Mouse (Mus musculus) hindbrain, postnatal 0 days (tissue): ENCODE results near the gene Spata31d1b. TPM values are rescaled to one million over a fixed set of nuclear protein-coding genes. Genes with fewer than 3 reads are reported as not detected.

Source experiments
- ATAC-seq: fragments of 200-750 bp; cut with Nextera tagmentation; 2 replicates; pipeline ENCODE4 v1.8.0; 2017; ENCODE audit warnings: mild to moderate bottlenecking, moderate TSS enrichment, moderate library complexity
- DNase-seq: peaks from one replicate; pipeline ENCODE4 v3.0.0-alpha.2; 2015; ENCODE audit warnings: low spot score
- H3K27ac ChIP-seq: fragments of 300-500 bp; sonication (generic); 2 replicates; pipeline ENCODE4 v1.5.1; 2014; ENCODE audit warnings: mild to moderate bottlenecking
- H3K27me3 ChIP-seq: fragments of 300-500 bp; sonication (generic); 2 replicates; pipeline ENCODE4 v1.6.1; 2014; ENCODE audit warnings: low read length, mixed read lengths; ENCODE audit not compliant: insufficient read depth
- H3K36me3 ChIP-seq: fragments of 300-500 bp; sonication (generic); 2 replicates; pipeline ENCODE4 v1.6.1; 2014; ENCODE audit warnings: low read length, mixed read lengths; ENCODE audit not compliant: insufficient read depth
- H3K4me1 ChIP-seq: fragments of 300-500 bp; sonication (generic); 2 replicates; pipeline ENCODE4 v1.6.1; 2014; ENCODE audit warnings: antibody characterized with exemption, low read length, mixed read lengths; ENCODE audit not compliant: insufficient read depth
- H3K4me2 ChIP-seq: fragments of 300-500 bp; sonication (generic); 2 replicates; pipeline ENCODE4 v1.6.1; 2014; ENCODE audit warnings: low read depth, mild to moderate bottlenecking, low read length, moderate library complexity, mixed read lengths
- H3K4me3 ChIP-seq: fragments of 300-500 bp; sonication (generic); 2 replicates; pipeline ENCODE4 v1.5.1; 2014; ENCODE audit warnings: low read length
- H3K9ac ChIP-seq: fragments of 300-500 bp; sonication (generic); replicated peaks from 2 replicates; pipeline ENCODE4 v1.6.1; 2014; ENCODE audit warnings: mild to moderate bottlenecking, low read length, moderate library complexity, mixed read lengths
- H3K9me3 ChIP-seq: fragments of 300-500 bp; sonication (generic); 2 replicates; pipeline ENCODE4 v1.6.1; 2016; ENCODE audit warnings: low read length, mixed read lengths
- CTCF ChIP-seq: IDR thresholded peaks from 2 replicates; pipeline ENCODE4 v1.5.1; 2016; ENCODE audit warnings: antibody characterized with exemption, control low read depth, low read depth
- WGBS: fragments of 180-500 bp; shearing (Covaris S2); extraction: QIAGEN DNeasy Blood & Tissue Kit; methylation state at CpG from one replicate; pipeline ENCODE4 v1.1.7; 2014; 5-methylcytosine and 5-hydroxymethylcytosine counted together
- polyA plus RNA-seq: library from polyadenylated mRNA; unstranded; fragments of >200 nt; fragmentation: Nextera tagmentation; extraction: Ambion mirVana; gene quantifications from 2 replicates; pipeline ENCODE4 v1.2.1, GENCODE M21; 2015
- total RNA-seq: library from RNA; depleted of rRNA; stranded (reverse); fragments of >200 nt; gene quantifications from 2 replicates; pipeline ENCODE4 v1.2.3, GENCODE M21; 2014; rRNA removed

Spata31d1b gene
- total and polyA plus RNA-seq, 2 experiments from 2014 or later: 0.21 TPM; not detected in 1

GRCm38 (mm10) chr13:59762791-59763190, 50.7 kb downstream of the Spata31d1b start:
- Histone ChIP-seq H3K27me3 (no peaks in the 10 kb centered on the region), H3K27ac (no peak overlapping the region), H3K4me2 (no peak overlapping the region), H3K4me3 (no peak overlapping the region), H3K9ac (no peak overlapping the region), H3K9me3 (no peaks in the 10 kb centered on the region), H3K4me1 (0 out of 2 replicates have a peak, but pooled peaks cover 5% of the 10 kb centered on the region), H3K36me3 (peaks cover 26% of the 10 kb centered on the region)
- DNase-seq (no peak), ATAC-seq (no peak)
- 95% methylated on average over 7 of the region's 7 CpGs for WGBS
- no peak for TF ChIP-seq CTCF

- Histone ChIP-seq H3K36me3 (peaks cover 8% of the 10 kb centered on the region; the same call in 1 of the 2 replicates), H3K4me2 (0 out of 2 replicates have a peak overlapping the region, but pooled peaks have one; percentile 5), H3K9me3 (no peaks in the 10 kb centered on the region), H3K4me1 (peaks cover 5% of the 10 kb centered on the region; the same call in 1 of the 2 replicates), H3K4me3 (no peak overlapping the region), H3K27me3 (no peaks in the 10 kb centered on the region), H3K27ac (no peak overlapping the region), H3K9ac (0 out of 2 replicates have a peak overlapping the region, but pooled peaks have one; percentile 17)
- WGBS: 69% methylated on average over 11 of the region's 11 CpGs
- ATAC-seq (no peak), DNase-seq (no peak)
- no peak for TF ChIP-seq CTCF
Observed at GRCm38 (mm10) chr13:59766786-59767515, 54.9 kb downstream of the Spata31d1b start.

- no peaks in the 10 kb centered on the region for H3K9me3 ChIP-seq
- peak overlapping the region; percentile 89 for H3K4me3 ChIP-seq
- 36% methylated on average over 13 of the region's 13 CpGs for WGBS
- peak overlapping the region; percentile 89; the same call in 1 of the 2 replicates for H3K9ac ChIP-seq
- ATAC-seq (no peak), DNase-seq (no peak)
- 0 out of 2 replicates have a peak overlapping the region, but pooled peaks have one; percentile 98 for H3K27ac ChIP-seq
- no peak for TF ChIP-seq CTCF
- peak overlapping the region; percentile 61 for H3K4me2 ChIP-seq
- H3K36me3 ChIP-seq: no peaks in the 10 kb centered on the region; the same call in 1 of the 2 replicates
- H3K27me3 ChIP-seq: no peaks in the 10 kb centered on the region
- peaks cover 5% of the 10 kb centered on the region; the same call in 1 of the 2 replicates for H3K4me1 ChIP-seq
Observed at GRCm38 (mm10) chr13:59768531-59768930, 56.4 kb downstream of the Spata31d1b start.

Other genes starting within 250 kb of the Spata31d1b start
- 107 and 128 TPM in 2 replicates for gene Agtpbp1, start 127.1 kb upstream of the Spata31d1b start, total RNA-seq
- gene Agtpbp1, start 127.1 kb upstream of the Spata31d1b start, polyA plus RNA-seq: 65.6 and 72.1 TPM in 2 replicates
- gene Naa35, start 127.0 kb upstream of the Spata31d1b start, total RNA-seq: 98.5 and 99.9 TPM in 2 replicates
- gene Naa35, start 127.0 kb upstream of the Spata31d1b start, polyA plus RNA-seq: 99.6 and 118 TPM in 2 replicates
- 16.8 and 17.9 TPM in 2 replicates for gene Golm1, start 36.5 kb upstream of the Spata31d1b start, total RNA-seq
- 20.2 and 22.9 TPM in 2 replicates for gene Golm1, start 36.5 kb upstream of the Spata31d1b start, polyA plus RNA-seq
- gene 4921517D22Rik, start 18.2 kb upstream of the Spata31d1b start, total RNA-seq: not detected in 2 replicates
- gene 4921517D22Rik, start 18.2 kb upstream of the Spata31d1b start, polyA plus RNA-seq: not detected in 2 replicates
- gene Spata31d1a, start 2.0 kb upstream of the Spata31d1b start, total RNA-seq: not detected in 2 replicates
- 0.09 and 0.16 TPM in 2 replicates for gene Spata31d1a, start 2.0 kb upstream of the Spata31d1b start, polyA plus RNA-seq
- gene Spata31d1d, start 19.5 kb downstream of the Spata31d1b start, total RNA-seq: not detected in 2 replicates
- gene Spata31d1d, start 19.5 kb downstream of the Spata31d1b start, polyA plus RNA-seq: not detected in 2 replicates
- 0.16 and 0.29 TPM in 2 replicates for gene 1700014D04Rik, start 34.5 kb downstream of the Spata31d1b start, total RNA-seq
- 0.18 and 0.24 TPM in 2 replicates for gene 1700014D04Rik, start 34.5 kb downstream of the Spata31d1b start, polyA plus RNA-seq
- gene Isca1, start 57.5 kb downstream of the Spata31d1b start, total RNA-seq: 85.5 and 92.8 TPM in 2 replicates
- 167 TPM in 2 replicates for gene Isca1, start 57.5 kb downstream of the Spata31d1b start, polyA plus RNA-seq
- gene Gm49354, start 70.0 kb downstream of the Spata31d1b start, total RNA-seq: not detected in 2 replicates
- gene Gm49354, start 70.0 kb downstream of the Spata31d1b start, polyA plus RNA-seq: not detected in 2 replicates
- gene Tut7, start 110.9 kb downstream of the Spata31d1b start, total RNA-seq: 27.9 and 29.5 TPM in 2 replicates
- gene Tut7, start 110.9 kb downstream of the Spata31d1b start, polyA plus RNA-seq: 35.5 and 36.8 TPM in 2 replicates